Mouse (Mus musculus) MEL (cell line): Measurements from ENCODE around the gene Ctc1.

ENCODE experiments used
- CTCF ChIP-seq, 3 experiments: IDR thresholded peaks in 2 of 3; conservative IDR thresholded peaks in 1 of 3; 2 replicates each; pipeline ENCODE4 v1.5.1; 2011 to 2012; ENCODE audit warnings: low read length in 3 of 3, low read depth in 2 of 3, mild to moderate bottlenecking in 2 of 3, improper control_type of control experiment in 1 of 3, inconsistent platforms in 1 of 3, mixed read lengths in 1 of 3, moderate library complexity in 1 of 3; ENCODE audit not compliant: control insufficient read depth in 1 of 3, insufficient read depth in 1 of 3, poor library complexity in 1 of 3, severe bottlenecking in 1 of 3
- NRF1 ChIP-seq: IDR thresholded peaks from 2 replicates; pipeline ENCODE4 v1.6.1; 2014; ENCODE audit warnings: low read depth, mild to moderate bottlenecking, inconsistent platforms, low read length, improper control_type of control experiment, moderate library complexity; ENCODE audit not compliant: poor library complexity, insufficient read depth, severe bottlenecking
- RAD21 ChIP-seq: IDR thresholded peaks from 2 replicates; pipeline ENCODE4 v1.6.1; 2011; ENCODE audit warnings: mild to moderate bottlenecking, low read depth, low read length, improper control_type of control experiment

GRCm38 (mm10) chr11:69071262-69071661 lies 55.6 kb downstream of the Ctc1 start:
- TF ChIP-seq RAD21 (no peak), CTCF (IDR thresholded peaks at IDR 0.05 in 2 of 3, conservative IDR thresholded peaks at IDR 0.05 in 1 of 3; ENCODE audit: control insufficient read depth in 1 of 3, insufficient read depth in 1 of 3, low read depth in 2 of 3, low read length in 3 of 3, poor library complexity in 1 of 3, severe bottlenecking in 1 of 3) (no peak), NRF1 (no peak)
